Mouse (Mus musculus): Measurements from ENCODE around the gene Dnajb13. TPM values are rescaled to one million over a fixed set of nuclear protein-coding genes. Genes with fewer than 3 reads are reported as not detected.
A peak's percentile ranks its signal among the peaks of the same experiment; 100 is the strongest.

The Dnajb13 gene
- polyA plus RNA-seq, 1 experiment from 2014 or later, result 0.37 TPM

DNA sequence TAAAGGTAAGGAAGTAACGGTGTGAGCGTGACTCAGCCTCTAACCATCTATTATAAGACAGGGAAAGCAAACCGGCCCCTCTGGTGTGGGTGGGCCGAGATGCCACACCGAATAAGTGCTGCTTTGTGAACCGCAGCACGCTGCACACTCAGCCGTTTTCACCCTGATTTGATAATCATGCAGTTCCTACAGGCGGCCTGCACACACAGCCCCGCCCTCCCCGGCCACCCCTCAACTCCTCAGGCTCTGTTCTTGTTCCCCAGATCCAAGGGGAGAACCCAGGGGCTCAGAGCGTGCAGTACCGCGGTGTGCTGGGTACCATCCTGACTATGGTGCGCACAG lies 35.0 kb downstream of the Dnajb13 start:
- no peak for ATAC-seq (ENCODE audit: low FRiP score, low read depth)
- H3K9ac ChIP-seq (replicated peaks), result no peak overlapping the region
- no peak overlapping the region for H3K4me3 ChIP-seq
- H3K36me3 ChIP-seq, result no peaks in the 10 kb centered on the region
- 76% methylated on average over 15 of the region's 15 CpGs for WGBS
- H3K4me1 ChIP-seq, result no peaks in the 10 kb centered on the region
- no peaks in the 10 kb centered on the region for H3K27me3 ChIP-seq
- H3K9me3 ChIP-seq, result no peaks in the 10 kb centered on the region
- H3K4me2 ChIP-seq (replicated peaks), result no peak overlapping the region
- H3K27ac ChIP-seq (replicated peaks), result no peak overlapping the region

GRCm38 (mm10) chr7:100479100-100479822 lies 35.5 kb downstream of the Dnajb13 start:
- Histone ChIP-seq H3K4me3 (no peak overlapping the region), H3K9me3 (no peaks in the 10 kb centered on the region), H3K9ac (replicated peaks) (no peak overlapping the region), H3K4me1 (no peaks in the 10 kb centered on the region), H3K4me2 (replicated peaks) (no peak overlapping the region), H3K27ac (replicated peaks) (no peak overlapping the region), H3K27me3 (no peaks in the 10 kb centered on the region), H3K36me3 (no peaks in the 10 kb centered on the region)
- 84% methylated on average over 20 of the region's 20 CpGs for WGBS
- no peak for ATAC-seq (ENCODE audit: low FRiP score, low read depth)

DNA sequence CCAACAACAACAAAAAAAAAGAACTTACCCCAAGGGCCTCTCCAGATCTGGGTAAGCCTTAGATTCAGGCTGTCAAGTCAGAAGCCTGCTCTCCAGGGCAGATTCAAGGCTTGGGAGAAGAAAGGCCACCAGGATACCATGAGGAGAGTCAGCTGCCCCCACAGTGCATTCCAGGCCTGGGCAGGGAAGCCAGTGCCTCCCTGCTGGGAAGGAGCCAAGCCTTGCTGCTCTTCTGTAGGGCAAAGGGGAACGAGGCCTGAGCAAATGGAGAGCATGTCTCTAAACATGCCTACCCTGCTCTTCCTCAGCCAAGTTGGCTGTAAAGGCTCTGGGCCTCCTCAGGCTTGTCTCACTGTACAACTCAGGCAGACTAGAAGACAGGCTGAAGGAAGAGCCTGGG lies 40.1 kb downstream of the Dnajb13 start:
- no peak overlapping the region for H3K4me2 ChIP-seq (replicated peaks)
- no peaks in the 10 kb centered on the region for H3K27me3 ChIP-seq
- no peak overlapping the region for H3K4me3 ChIP-seq
- WGBS, result 62% methylated on average over 1 of the region's 1 CpGs
- H3K4me1 ChIP-seq, result no peaks in the 10 kb centered on the region
- H3K27ac ChIP-seq (replicated peaks), result no peak overlapping the region
- H3K36me3 ChIP-seq, result peaks cover 8% of the 10 kb centered on the region
- no peaks in the 10 kb centered on the region for H3K9me3 ChIP-seq
- H3K9ac ChIP-seq (replicated peaks), result no peak overlapping the region
- ATAC-seq (ENCODE audit: low FRiP score, low read depth), result no peak

- Histone ChIP-seq H3K27me3 (no peaks in the 10 kb centered on the region), H3K9ac (replicated peaks) (no peak overlapping the region), H3K4me2 (replicated peaks) (no peak overlapping the region), H3K4me3 (no peak overlapping the region), H3K4me1 (no peaks in the 10 kb centered on the region), H3K36me3 (peaks cover 15% of the 10 kb centered on the region), H3K27ac (replicated peaks) (no peak overlapping the region), H3K9me3 (no peaks in the 10 kb centered on the region)
- 90% methylated on average over 9 of the region's 9 CpGs for WGBS
- no peak for ATAC-seq (ENCODE audit: low FRiP score, low read depth)
These were observed 40.8 kb downstream of the Dnajb13 start for GRCm38 (mm10) chr7:100473846-100474454.

DNA sequence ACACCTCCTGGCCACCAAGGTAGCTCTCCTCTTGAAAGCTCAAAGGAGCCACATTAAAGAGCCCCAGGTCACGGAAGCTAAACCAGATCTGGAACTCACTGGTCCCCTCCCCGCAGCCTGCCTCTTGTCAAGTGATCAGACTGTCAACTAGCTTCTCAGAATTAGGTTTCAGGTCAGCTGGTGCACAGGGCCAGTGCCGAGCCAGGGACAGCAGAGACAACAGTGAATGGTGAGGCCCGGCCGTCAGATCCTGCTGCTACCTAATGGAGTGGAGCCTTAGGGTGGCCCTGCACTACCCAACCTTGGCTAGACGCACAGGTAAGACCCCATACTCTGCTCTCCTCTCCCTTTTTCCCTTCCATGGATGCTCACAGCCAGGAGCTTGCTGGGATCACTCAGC lies 42.0 kb downstream of the Dnajb13 start, which contains the start of gene Ucp3:
TSS of gene Ucp3 (plus strand) at position 214 of the 400 bp plus-strand sequence.
- Histone ChIP-seq H3K4me2 (replicated peaks) (no peak within 1 kb of the TSS), H3K36me3 (peaks cover 24% of the 10 kb centered on the region), H3K4me3 (no peak within 1 kb of the TSS), H3K27ac (replicated peaks) (no peak within 1 kb of the TSS), H3K27me3 (no peaks in the 10 kb centered on the region), H3K4me1 (no peaks in the 10 kb centered on the region), H3K9ac (replicated peaks) (no peak within 1 kb of the TSS), H3K9me3 (no peaks in the 10 kb centered on the region)
- no peak for ATAC-seq (ENCODE audit: low FRiP score, low read depth)
- 91% methylated on average over 6 of the region's 6 CpGs for WGBS

DNA sequence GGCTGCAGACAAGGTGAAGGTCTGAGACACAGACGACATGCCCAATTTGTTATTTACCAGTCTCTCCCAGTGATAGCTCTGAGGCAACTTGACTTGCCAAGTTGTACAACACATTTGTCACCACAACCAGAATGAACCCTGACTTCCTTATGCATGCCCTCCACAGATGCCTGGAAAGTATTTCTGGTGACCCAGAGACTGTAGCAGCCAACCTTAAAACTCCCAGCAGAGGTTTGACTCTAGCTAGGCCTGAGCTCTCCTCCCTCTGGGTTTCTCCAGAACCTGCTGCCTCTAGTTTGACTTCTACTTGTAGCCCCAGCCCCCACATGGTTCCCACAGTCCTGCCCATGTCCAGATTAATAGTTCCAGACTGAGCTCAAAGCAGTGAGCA lies 43.4 kb downstream of the Dnajb13 start:
- WGBS, result 95% methylated on average over 1 of the region's 1 CpGs
- no peak for ATAC-seq (ENCODE audit: low FRiP score, low read depth)
- H3K27me3 ChIP-seq, result no peaks in the 10 kb centered on the region

DNA sequence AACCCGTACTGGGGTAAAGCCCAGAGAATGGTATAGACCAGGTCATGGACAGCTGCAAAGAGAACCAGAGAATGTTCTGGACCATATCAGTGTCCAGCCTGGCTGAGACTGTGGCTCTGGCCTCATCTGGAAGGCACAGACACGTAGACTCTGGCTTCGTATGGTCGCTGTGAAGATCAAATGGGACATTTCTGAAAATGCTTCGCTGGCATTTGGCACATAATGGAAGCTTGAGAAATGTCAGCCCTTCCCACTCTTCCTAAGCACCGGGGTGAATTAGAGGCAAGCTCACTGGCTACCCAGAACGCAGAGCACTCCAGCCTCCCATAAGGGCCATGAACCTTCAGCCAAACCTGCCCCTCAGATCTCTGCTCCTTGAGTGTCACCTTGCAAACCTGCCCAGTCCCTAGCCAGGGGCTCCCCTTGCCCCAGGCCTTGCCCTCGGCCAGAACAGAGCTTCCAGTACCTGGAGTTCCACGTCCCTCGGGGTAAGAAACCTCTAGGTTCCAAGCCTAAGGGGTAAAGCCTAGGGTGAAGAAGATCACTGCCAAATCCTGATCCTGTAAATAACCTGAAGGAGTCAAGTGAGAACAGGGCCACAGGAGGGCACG lies 43.9 kb downstream of the Dnajb13 start:
- H3K27me3 ChIP-seq, result no peaks in the 10 kb centered on the region

More for the DNA sequence above, 43.4 kb downstream of the Dnajb13 start:
- no peak overlapping the region for H3K4me2 ChIP-seq (replicated peaks)
- H3K9ac ChIP-seq (replicated peaks), result no peak overlapping the region
- no peak overlapping the region for H3K4me3 ChIP-seq
- H3K4me1 ChIP-seq, result no peaks in the 10 kb centered on the region
- no peak overlapping the region for H3K27ac ChIP-seq (replicated peaks)
- peaks cover 35% of the 10 kb centered on the region for H3K36me3 ChIP-seq
- H3K9me3 ChIP-seq, result no peaks in the 10 kb centered on the region

GRCm38 (mm10) chr7:100469502-100469901 lies 45.3 kb downstream of the Dnajb13 start:
- 88% methylated on average over 1 of the region's 1 CpGs for WGBS
- Histone ChIP-seq H3K27ac (replicated peaks) (no peak overlapping the region), H3K36me3 (peaks cover 53% of the 10 kb centered on the region), H3K27me3 (no peaks in the 10 kb centered on the region), H3K4me2 (replicated peaks) (no peak overlapping the region), H3K9me3 (no peaks in the 10 kb centered on the region), H3K4me3 (no peak overlapping the region), H3K9ac (replicated peaks) (no peak overlapping the region), H3K4me1 (no peaks in the 10 kb centered on the region)
- no peak for ATAC-seq (ENCODE audit: low FRiP score, low read depth)

More for the DNA sequence above, 43.9 kb downstream of the Dnajb13 start:
- Histone ChIP-seq H3K4me2 (replicated peaks) (no peak overlapping the region), H3K9ac (replicated peaks) (no peak overlapping the region), H3K27ac (replicated peaks) (no peak overlapping the region), H3K4me1 (no peaks in the 10 kb centered on the region), H3K36me3 (peaks cover 40% of the 10 kb centered on the region), H3K4me3 (no peak overlapping the region), H3K9me3 (no peaks in the 10 kb centered on the region)
- ATAC-seq (ENCODE audit: low FRiP score, low read depth), result no peak
- 92% methylated on average over 11 of the region's 11 CpGs for WGBS

DNA sequence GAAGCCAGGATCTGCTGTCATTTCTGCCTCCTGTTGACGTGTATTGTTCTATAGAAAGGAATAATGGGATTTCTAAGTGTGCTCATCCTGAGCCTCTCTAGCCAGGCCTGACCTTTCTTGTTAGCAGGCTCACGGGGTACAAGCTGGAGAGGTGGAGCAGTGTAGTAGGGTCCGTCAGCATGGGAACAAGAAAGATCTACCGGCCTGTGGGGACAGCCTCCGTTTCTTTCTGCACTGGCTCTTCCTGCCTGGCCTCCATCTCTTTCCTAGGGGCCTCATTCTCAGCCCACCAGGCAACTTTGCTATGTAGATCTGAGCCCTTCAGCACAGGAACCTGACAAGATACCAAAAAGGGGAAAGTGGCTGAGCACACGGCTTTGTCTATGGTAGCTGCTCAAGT lies 46.0 kb downstream of the Dnajb13 start:
- peaks cover 59% of the 10 kb centered on the region for H3K36me3 ChIP-seq

DNA sequence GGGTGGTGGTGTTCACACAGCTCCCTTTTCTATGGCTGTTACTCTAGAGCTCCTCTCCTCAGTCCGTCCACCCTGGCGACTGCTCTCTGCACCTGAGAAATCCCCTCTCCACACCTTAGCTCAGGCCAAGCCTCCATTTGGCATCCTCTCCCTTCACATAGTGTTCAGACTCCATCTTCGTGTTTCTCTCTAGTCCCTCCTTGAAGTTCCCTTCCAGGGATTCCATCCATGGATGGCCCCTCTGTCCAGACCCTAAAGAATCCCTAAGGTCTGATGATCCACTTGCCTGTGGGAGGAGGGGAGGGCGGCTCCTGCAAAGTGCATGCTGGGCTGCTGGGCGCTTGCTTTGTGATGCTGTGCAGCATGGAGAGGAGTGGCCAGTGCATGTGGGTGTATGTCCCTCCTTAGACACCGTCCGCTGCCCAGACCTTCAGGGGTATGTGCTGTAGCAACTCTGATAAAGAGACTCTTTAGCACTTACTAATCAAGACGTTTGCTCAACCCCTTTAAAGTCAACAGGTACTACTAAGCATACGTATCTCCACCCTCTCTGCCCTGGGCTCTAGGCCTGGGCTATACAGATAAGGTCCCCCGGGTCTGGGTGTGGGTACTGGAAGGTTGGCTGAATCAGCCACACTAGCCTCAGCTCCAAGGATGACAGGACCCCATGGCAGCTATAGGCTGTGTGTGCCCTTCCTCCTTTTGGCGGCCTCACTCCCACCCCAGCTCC lies 47.8 kb downstream of the Dnajb13 start:
- Histone ChIP-seq H3K9me3 (no peaks in the 10 kb centered on the region), H3K4me3 (no peak overlapping the region), H3K27me3 (no peaks in the 10 kb centered on the region), H3K4me1 (no peaks in the 10 kb centered on the region), H3K9ac (replicated peaks) (no peak overlapping the region), H3K36me3 (peaks cover 66% of the 10 kb centered on the region), H3K27ac (replicated peaks) (0 out of 2 replicates have a peak overlapping the region, but pooled peaks have one; percentile 35), H3K4me2 (replicated peaks) (no peak overlapping the region)
- ATAC-seq (ENCODE audit: low FRiP score, low read depth), result no peak
- WGBS, result 92% methylated on average over 11 of the region's 11 CpGs

More for the DNA sequence above, 46.0 kb downstream of the Dnajb13 start:
- Histone ChIP-seq H3K4me1 (no peaks in the 10 kb centered on the region), H3K9me3 (no peaks in the 10 kb centered on the region), H3K4me2 (replicated peaks) (no peak overlapping the region), H3K9ac (replicated peaks) (no peak overlapping the region), H3K4me3 (no peak overlapping the region), H3K27me3 (no peaks in the 10 kb centered on the region), H3K27ac (replicated peaks) (no peak overlapping the region)
- no peak for ATAC-seq (ENCODE audit: low FRiP score, low read depth)
- WGBS, result 86% methylated on average over 6 of the region's 6 CpGs

GRCm38 (mm10) chr7:100465656-100466309 lies 49.0 kb downstream of the Dnajb13 start:
- no peak overlapping the region for H3K4me3 ChIP-seq
- H3K27me3 ChIP-seq, result no peaks in the 10 kb centered on the region
- no peaks in the 10 kb centered on the region for H3K4me1 ChIP-seq
- no peak overlapping the region for H3K4me2 ChIP-seq (replicated peaks)
- no peaks in the 10 kb centered on the region for H3K9me3 ChIP-seq
- H3K27ac ChIP-seq (replicated peaks), result no peak overlapping the region
- ATAC-seq (ENCODE audit: low FRiP score, low read depth), result no peak
- WGBS, result 80% methylated on average over 5 of the region's 5 CpGs
- peaks cover 76% of the 10 kb centered on the region for H3K36me3 ChIP-seq
- no peak overlapping the region for H3K9ac ChIP-seq (replicated peaks)

Measured in midbrain, embryonic 12.5 days (tissue).